Mouse (Mus musculus): Measurements from ENCODE around the gene Gstz1.

GRCm38 (mm10) chr12:87127256-87127655 lies 19.7 kb upstream of the Gstz1 start:
- TF ChIP-seq CTCF (conservative IDR thresholded peaks at IDR 0.05 in 1 of 2, IDR thresholded peaks at IDR 0.05 in 1 of 2; ENCODE audit: low read depth in 2 of 2, low read length in 2 of 2) (no peak), NRF1 (IDR thresholded peaks at IDR 0.05; ENCODE audit: low read depth, low read length) (no peak), E2F4 (IDR thresholded peaks at IDR 0.05; ENCODE audit: insufficient replicate concordance, low read depth, low read length) (no peak), GABPA (IDR thresholded peaks at IDR 0.05; ENCODE audit: insufficient replicate concordance, low read depth, low read length) (no peak), ZKSCAN1 (IDR thresholded peaks at IDR 0.05; ENCODE audit: borderline replicate concordance, low read depth, low read length) (no peak), BHLHE40 (IDR thresholded peaks at IDR 0.05; ENCODE audit: low read depth, low read length) (no peak)

Data from CH12.LX (cell line).